Mouse (Mus musculus): ENCODE data around the gene D430042O09Rik. TPM values are rescaled to one million over a fixed set of nuclear protein-coding genes. Genes with fewer than 3 reads are reported as not detected.

The D430042O09Rik gene
- polyA plus RNA-seq, 1 experiment from 2014 or later, result 7.9 TPM

GRCm38 (mm10) chr7:125747316-125747690 is 39.6 kb downstream of the D430042O09Rik start:
- ATAC-seq (ENCODE audit: low FRiP score) (no peak), DNase-seq (ENCODE audit: low spot score, missing footprints) (peak; percentile 86)
- no peaks in the 10 kb centered on the region for H3K4me1 ChIP-seq (ENCODE audit: control insufficient read depth, insufficient read depth, low read length)
- no peak overlapping the region for H3K9ac ChIP-seq (ENCODE audit: low read length)
- H3K9me3 ChIP-seq (ENCODE audit: control insufficient read depth, low read length), result no peaks in the 10 kb centered on the region
- no peak overlapping the region for H3K27ac ChIP-seq (ENCODE audit: low read depth, low read length)
- no peak overlapping the region for H3K4me3 ChIP-seq (ENCODE audit: low read depth, low read length)
- H3K4me2 ChIP-seq, result no peak overlapping the region
- H3K36me3 ChIP-seq (ENCODE audit: control insufficient read depth, insufficient read depth, low read length), result no peaks in the 10 kb centered on the region
- no peaks in the 10 kb centered on the region for H3K27me3 ChIP-seq (ENCODE audit: control insufficient read depth, insufficient read depth, low read length)
- 55% methylated on average over 7 of the region's 7 CpGs for WGBS

GRCm38 (mm10) chr7:125748186-125748585 is 40.5 kb downstream of the D430042O09Rik start:
- Histone ChIP-seq H3K9ac (ENCODE audit: low read length) (no peak overlapping the region), H3K27me3 (ENCODE audit: control insufficient read depth, insufficient read depth, low read length) (no peaks in the 10 kb centered on the region), H3K4me3 (ENCODE audit: low read depth, low read length) (no peak overlapping the region), H3K27ac (ENCODE audit: low read depth, low read length) (no peak overlapping the region), H3K9me3 (ENCODE audit: control insufficient read depth, low read length) (no peaks in the 10 kb centered on the region), H3K4me2 (no peak overlapping the region), H3K4me1 (ENCODE audit: control insufficient read depth, insufficient read depth, low read length) (no peaks in the 10 kb centered on the region), H3K36me3 (ENCODE audit: control insufficient read depth, insufficient read depth, low read length) (no peaks in the 10 kb centered on the region)
- 46% methylated on average over 3 of the region's 3 CpGs for WGBS
- ATAC-seq (ENCODE audit: low FRiP score), result no peak
- DNase-seq (ENCODE audit: low spot score, missing footprints), result peak; percentile 89

GRCm38 (mm10) chr7:125752699-125753325 is 45.1 kb downstream of the D430042O09Rik start:
- WGBS, result 82% methylated on average over 7 of the region's 7 CpGs

GRCm38 (mm10) chr7:125753326-125753715 is 45.6 kb downstream of the D430042O09Rik start:
- H3K36me3 ChIP-seq (ENCODE audit: control insufficient read depth, insufficient read depth, low read length), result no peaks in the 10 kb centered on the region
- H3K27me3 ChIP-seq (ENCODE audit: control insufficient read depth, insufficient read depth, low read length), result no peaks in the 10 kb centered on the region
- ATAC-seq (ENCODE audit: low FRiP score), result no peak
- no peaks in the 10 kb centered on the region for H3K4me1 ChIP-seq (ENCODE audit: control insufficient read depth, insufficient read depth, low read length)
- 88% methylated on average over 3 of the region's 3 CpGs for whole genome bisulfite sequencing
- H3K4me3 ChIP-seq (ENCODE audit: low read depth, low read length), result no peak overlapping the region
- no peak overlapping the region for H3K9ac ChIP-seq (ENCODE audit: low read length)
- DNase-seq (ENCODE audit: low spot score, missing footprints), result no peak
- H3K4me2 ChIP-seq, result no peak overlapping the region
- no peak overlapping the region for H3K27ac ChIP-seq (ENCODE audit: low read depth, low read length)
- no peaks in the 10 kb centered on the region for H3K9me3 ChIP-seq (ENCODE audit: control insufficient read depth, low read length)

More at GRCm38 (mm10) chr7:125752699-125753325, 45.1 kb downstream of the D430042O09Rik start:
- Histone ChIP-seq H3K9ac (ENCODE audit: low read length) (no peak overlapping the region), H3K27me3 (ENCODE audit: control insufficient read depth, insufficient read depth, low read length) (no peaks in the 10 kb centered on the region), H3K4me3 (ENCODE audit: low read depth, low read length) (no peak overlapping the region), H3K27ac (ENCODE audit: low read depth, low read length) (no peak overlapping the region), H3K9me3 (ENCODE audit: control insufficient read depth, low read length) (no peaks in the 10 kb centered on the region), H3K4me1 (ENCODE audit: control insufficient read depth, insufficient read depth, low read length) (no peaks in the 10 kb centered on the region), H3K4me2 (no peak overlapping the region), H3K36me3 (ENCODE audit: control insufficient read depth, insufficient read depth, low read length) (no peaks in the 10 kb centered on the region)
- DNase-seq (ENCODE audit: low spot score, missing footprints) (no peak), ATAC-seq (ENCODE audit: low FRiP score) (no peak)

- WGBS, result 83% methylated on average over 6 of the region's 6 CpGs
- no peaks in the 10 kb centered on the region for H3K4me1 ChIP-seq (ENCODE audit: control insufficient read depth, insufficient read depth, low read length)
- no peaks in the 10 kb centered on the region for H3K27me3 ChIP-seq (ENCODE audit: control insufficient read depth, insufficient read depth, low read length)
- no peak overlapping the region for H3K9ac ChIP-seq (ENCODE audit: low read length)
- no peak overlapping the region for H3K4me2 ChIP-seq
- DNase-seq (ENCODE audit: low spot score, missing footprints) (no peak), ATAC-seq (ENCODE audit: low FRiP score) (no peak)
- no peak overlapping the region for H3K27ac ChIP-seq (ENCODE audit: low read depth, low read length)
- no peaks in the 10 kb centered on the region for H3K9me3 ChIP-seq (ENCODE audit: control insufficient read depth, low read length)
- no peaks in the 10 kb centered on the region for H3K36me3 ChIP-seq (ENCODE audit: control insufficient read depth, insufficient read depth, low read length)
- H3K4me3 ChIP-seq (ENCODE audit: low read depth, low read length), result no peak overlapping the region
These were observed 49.1 kb downstream of the D430042O09Rik start for GRCm38 (mm10) chr7:125756806-125757205.

GRCm38 (mm10) chr7:125757896-125758623 is 50.4 kb downstream of the D430042O09Rik start:
- Histone ChIP-seq H3K4me3 (ENCODE audit: low read depth, low read length) (no peak overlapping the region), H3K9me3 (ENCODE audit: control insufficient read depth, low read length) (no peaks in the 10 kb centered on the region), H3K9ac (ENCODE audit: low read length) (no peak overlapping the region), H3K36me3 (ENCODE audit: control insufficient read depth, insufficient read depth, low read length) (no peaks in the 10 kb centered on the region), H3K27ac (ENCODE audit: low read depth, low read length) (no peak overlapping the region), H3K4me1 (ENCODE audit: control insufficient read depth, insufficient read depth, low read length) (0 out of 2 replicates have a peak, but pooled peaks cover under 1% of the 10 kb centered on the region), H3K27me3 (ENCODE audit: control insufficient read depth, insufficient read depth, low read length) (no peaks in the 10 kb centered on the region), H3K4me2 (no peak overlapping the region)
- ATAC-seq (ENCODE audit: low FRiP score) (no peak), DNase-seq (ENCODE audit: low spot score, missing footprints) (no peak)
- 81% methylated on average over 6 of the region's 6 CpGs for WGBS

- Histone ChIP-seq H3K4me3 (ENCODE audit: low read depth, low read length) (no peak overlapping the region), H3K9me3 (ENCODE audit: control insufficient read depth, low read length) (no peaks in the 10 kb centered on the region), H3K27ac (ENCODE audit: low read depth, low read length) (no peak overlapping the region), H3K9ac (ENCODE audit: low read length) (no peak overlapping the region), H3K27me3 (ENCODE audit: control insufficient read depth, insufficient read depth, low read length) (no peaks in the 10 kb centered on the region), H3K36me3 (ENCODE audit: control insufficient read depth, insufficient read depth, low read length) (no peaks in the 10 kb centered on the region), H3K4me2 (no peak overlapping the region), H3K4me1 (ENCODE audit: control insufficient read depth, insufficient read depth, low read length) (0 out of 2 replicates have a peak, but pooled peaks cover 3% of the 10 kb centered on the region)
- 96% methylated on average over 2 of the region's 2 CpGs for WGBS
- ATAC-seq (ENCODE audit: low FRiP score), result no peak
- DNase-seq (ENCODE audit: low spot score, missing footprints), result peak; percentile 0
These were observed 54.6 kb downstream of the D430042O09Rik start for GRCm38 (mm10) chr7:125762289-125762688.

GRCm38 (mm10) chr7:125762883-125763830 is 55.5 kb downstream of the D430042O09Rik start:
- peak; percentile 70 for DNase-seq (ENCODE audit: low spot score, missing footprints)
- no peak overlapping the region for H3K27ac ChIP-seq (ENCODE audit: low read depth, low read length)

More at GRCm38 (mm10) chr7:125762883-125763830, 55.5 kb downstream of the D430042O09Rik start:
- ATAC-seq (ENCODE audit: low FRiP score), result 0 out of 2 replicates have a peak, but pooled peaks have one; percentile 35
- WGBS, result 58% methylated on average over 7 of the region's 7 CpGs
- Histone ChIP-seq H3K9me3 (ENCODE audit: control insufficient read depth, low read length) (no peaks in the 10 kb centered on the region), H3K4me1 (ENCODE audit: control insufficient read depth, insufficient read depth, low read length) (0 out of 2 replicates have a peak, but pooled peaks cover 3% of the 10 kb centered on the region), H3K9ac (ENCODE audit: low read length) (no peak overlapping the region), H3K4me2 (no peak overlapping the region), H3K4me3 (ENCODE audit: low read depth, low read length) (no peak overlapping the region), H3K36me3 (ENCODE audit: control insufficient read depth, insufficient read depth, low read length) (no peaks in the 10 kb centered on the region), H3K27me3 (ENCODE audit: control insufficient read depth, insufficient read depth, low read length) (no peaks in the 10 kb centered on the region)
